Mouse (Mus musculus): ENCODE measurements at regions not wholly inside any gene's neighbourhood (a gene's known extent, or its start where the extent isn't known, plus 50 kb on each side); places are given as distances from the start of the nearest gene placed in this dataset.

- TF ChIP-seq CTCF (IDR thresholded peaks at IDR 0.05; ENCODE audit: borderline replicate concordance, insufficient read depth, low read length) (0 out of 2 replicates have a peak, but pooled peaks have one; percentile 12), POLR2A (IDR thresholded peaks at IDR 0.05; ENCODE audit: low read depth, low read length) (no peak)
These were observed 71.1 kb upstream of the Man2a1 start for GRCm38 (mm10) chr17:64529296-64529994.

All from embryonic fibroblast, embryonic 13.5 days (primary cell).